Comparison of ENCODE assay signal across 8 mouse cellular contexts in the genomic region with DNA sequence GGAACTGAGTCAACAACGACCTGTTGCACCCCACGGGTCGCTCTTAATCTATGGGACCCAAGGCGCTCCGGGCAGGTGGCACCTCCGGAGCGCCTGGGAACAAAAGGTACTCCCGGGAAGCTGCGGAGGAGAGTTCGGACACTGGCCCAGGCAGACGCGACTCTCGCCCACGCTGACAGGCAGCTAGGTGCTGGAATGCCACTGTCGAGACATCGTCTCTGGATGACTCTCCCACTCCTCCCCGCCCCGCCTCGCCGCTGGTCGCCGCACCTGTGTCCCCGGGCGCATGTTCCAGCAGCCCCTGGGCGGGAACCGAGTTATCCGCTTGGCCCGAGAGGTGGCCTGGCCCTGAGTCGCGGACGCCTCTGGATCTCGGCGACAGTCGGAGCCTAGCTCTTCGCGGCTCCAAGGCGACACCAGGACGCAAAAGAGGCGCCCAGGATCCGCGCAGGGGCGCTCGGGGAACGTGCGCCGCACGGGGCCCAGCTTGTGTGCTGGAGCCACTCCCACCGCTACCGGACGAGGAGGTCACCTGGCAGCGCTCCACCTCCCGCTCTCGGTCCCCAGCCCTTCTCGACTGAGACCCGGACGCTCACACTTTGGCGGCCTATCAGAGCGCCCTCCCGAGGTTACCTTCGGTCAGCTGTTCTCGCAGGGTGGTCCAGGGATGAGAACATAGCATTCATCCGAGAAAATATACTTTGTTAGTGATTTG. TPM values are rescaled to one million over a fixed set of nuclear protein-coding genes. Genes with fewer than 3 reads are reported as not detected.
A peak's percentile ranks its signal among the peaks of the same experiment; 100 is the strongest.
DNase-seq lines count a peak whose midpoint lies in the region; ATAC-seq and TF ChIP-seq lines count a peak whose summit lies in the region.

A gene (minus strand): TSS at position 601 of the 715 bp plus-strand sequence.

- peak; percentile 57 for DNase-seq in CD4-positive helper T cell, adult 2 months (ENCODE audit: low read depth, low spot score)
- DNase-seq in brain, adult 2 months (ENCODE audit: low read depth, low spot score), result peak; percentile 53
- DNase-seq in heart, postnatal 10 days, result peak; percentile 74 to 75
- peak; percentile 88 to 92 for DNase-seq in kidney, postnatal 36 days
- DNase-seq in testis, postnatal 14 days (ENCODE audit: low spot score), result peak; percentile 73

- WGBS in forebrain, embryonic 12.5 days, result under 1% methylated on average over 61 of the region's 62 CpGs
- under 1% methylated on average over 62 of the region's 62 CpGs for WGBS in lung, embryonic 15.5 days
- under 1% methylated on average over 62 of the region's 62 CpGs for WGBS in olfactory bulb, adult 2 months

- no peaks in the 10 kb centered on the region for H3K9me3 ChIP-seq in forebrain, embryonic 12.5 days
- no peaks in the 10 kb centered on the region for H3K9me3 ChIP-seq in lung, embryonic 15.5 days

- H3K27me3 ChIP-seq in forebrain, embryonic 12.5 days, result peaks cover 27% of the 10 kb centered on the region
- H3K27me3 ChIP-seq in lung, embryonic 15.5 days, result peaks cover 5% of the 10 kb centered on the region; the same call in 1 of the 2 replicates

- TF ChIP-seq CTCF in olfactory bulb, adult 2 months (IDR thresholded peaks at IDR 0.05; ENCODE audit: insufficient read depth, low read depth, low read length), result no peak

- no peaks in the 10 kb centered on the region for H3K36me3 ChIP-seq in forebrain, embryonic 12.5 days (replicated peaks)
- no peaks in the 10 kb centered on the region for H3K36me3 ChIP-seq in lung, embryonic 15.5 days

- peak; percentile 85 for ATAC-seq in forebrain, embryonic 12.5 days (ENCODE audit: low FRiP score)
- ATAC-seq in lung, embryonic 15.5 days (ENCODE audit: borderline replicate concordance, extremely low read depth, low FRiP score, low TSS enrichment), result peak; percentile 88

- intact Hi-C loops in heart, postnatal 10 days (cut with DNase I), result no loop called here

- peak within 1 kb of the TSS; percentile 57 for H3K4me3 ChIP-seq in forebrain, embryonic 12.5 days (replicated peaks)
- H3K4me3 ChIP-seq in lung, embryonic 15.5 days, result peak within 1 kb of the TSS; percentile 53
- peak within 1 kb of the TSS; percentile 59 for H3K4me3 ChIP-seq in olfactory bulb, adult 2 months (ENCODE audit: insufficient read depth, low read depth, low read length)

- no peak within 1 kb of the TSS for H3K27ac ChIP-seq in forebrain, embryonic 12.5 days
- no peak within 1 kb of the TSS for H3K27ac ChIP-seq in lung, embryonic 15.5 days
- H3K27ac ChIP-seq in olfactory bulb, adult 2 months (ENCODE audit: insufficient read depth, low read depth, low read length), result no peak within 1 kb of the TSS

- H3K9ac ChIP-seq in forebrain, embryonic 12.5 days, result peak within 1 kb of the TSS; percentile 61
- peak within 1 kb of the TSS; percentile 46 for H3K9ac ChIP-seq in lung, embryonic 15.5 days

- peaks cover 12% of the 10 kb centered on the region for H3K4me1 ChIP-seq in forebrain, embryonic 12.5 days
- H3K4me1 ChIP-seq in lung, embryonic 15.5 days, result peaks cover 7% of the 10 kb centered on the region
- peaks cover 8% of the 10 kb centered on the region for H3K4me1 ChIP-seq in olfactory bulb, adult 2 months (ENCODE audit: control insufficient read depth, insufficient read depth, low read length)

- no peak for TF ChIP-seq POLR2A in olfactory bulb, adult 2 months (IDR thresholded peaks at IDR 0.05; ENCODE audit: insufficient read depth, low read depth, low read length)

- peak within 1 kb of the TSS; percentile 98 for H3K4me2 ChIP-seq in forebrain, embryonic 12.5 days
- peak within 1 kb of the TSS; percentile 95 for H3K4me2 ChIP-seq in lung, embryonic 15.5 days

RNA-seq across cellular contexts. Expression of the gene that starts here (rescaled TPM):
- 0.70 and 0.94 TPM in 2 replicates for polyA plus RNA-seq in forebrain, embryonic 12.5 days (2016; fragmentation: Nextera tagmentation; extraction: Ambion mirVana)
- 1 to 10 TPM; 2.2 to 2.4 TPM for total RNA-seq in heart, postnatal 10 days (2021)
- 2.4 and 3.1 TPM in 2 replicates for polyA plus RNA-seq in lung, embryonic 15.5 days (2015; fragmentation: Nextera tagmentation; extraction: Ambion mirVana)
- polyA plus RNA-seq in olfactory bulb, adult 2 months (2012; ENCODE audit: insufficient read depth, insufficient read length, low replicate concordance, missing spikeins), result not detected in 2 replicates

Comparison
In these comparisons a context has a peak if more than half of its experiments do, and no peak if none do; other contexts are left out.
1. Peak in ATAC-seq, H3K4me3 ChIP-seq, H3K9ac ChIP-seq and H3K4me2 ChIP-seq in forebrain, embryonic 12.5 days; RNA of the gene not detected or under 1 TPM.